Mouse (Mus musculus) activated CD4-positive, CD25-positive, alpha-beta regulatory T cell, adult 9 weeks (primary cell): ENCODE results near the gene Psenen. TPM values are rescaled to one million over a fixed set of nuclear protein-coding genes. Genes with fewer than 3 reads are reported as not detected.

ENCODE experiments used
- polyA plus RNA-seq: library from polyadenylated mRNA; unstranded; fragments of 100-300 nt; shearing (Covaris generic); gene quantifications from one replicate; pipeline ENCODE4 v1.2.1, GENCODE M21; 2017

Gene Psenen
- 242 TPM for polyA plus RNA-seq

DNA sequence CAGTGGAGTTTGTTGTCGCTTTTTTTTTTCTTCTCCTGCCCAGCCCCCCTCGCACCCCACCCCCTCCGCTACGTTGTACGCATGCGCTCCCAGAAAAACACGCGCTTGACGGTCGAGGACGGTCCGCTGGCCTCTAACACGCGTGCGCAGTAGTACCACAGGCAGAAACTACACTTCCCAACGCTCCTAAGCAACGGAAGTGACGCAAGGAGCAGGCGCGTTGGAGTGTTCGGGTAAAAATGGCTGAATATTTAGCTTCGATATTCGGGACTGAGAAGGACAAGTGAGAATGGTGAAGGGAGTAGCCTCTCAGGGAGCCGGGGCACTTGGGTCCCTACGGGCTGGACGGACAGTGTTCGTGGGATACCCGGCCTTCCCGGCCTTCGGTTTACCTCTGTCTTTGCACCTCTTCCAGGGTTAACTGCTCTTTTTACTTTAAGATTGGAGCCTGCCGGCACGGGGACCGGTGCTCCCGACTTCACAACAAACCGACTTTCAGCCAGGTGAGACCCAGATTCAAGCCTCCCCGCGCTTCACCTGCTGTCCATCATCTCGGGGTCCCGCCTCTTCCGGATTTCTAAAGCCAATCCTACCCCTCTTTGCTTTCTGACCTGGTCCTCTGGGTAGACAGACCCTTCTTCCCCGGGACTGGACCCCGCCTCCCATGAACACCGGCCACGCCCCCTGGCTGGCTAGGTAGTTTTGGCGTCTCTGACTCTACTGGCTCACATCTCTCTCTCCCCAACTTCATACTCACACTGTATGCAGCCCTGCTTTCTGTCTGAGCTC is at the start of gene Psenen, which contains the start of the genes U2af1l4 and Gm49396:
TSS of gene Psenen (minus strand) at position 511 of the 789 bp plus-strand sequence.
TSS of gene U2af1l4 (plus strand) at position 185 of the 789 bp plus-strand sequence.
TSS of gene Gm49396 (plus strand) at position 228 of the 789 bp plus-strand sequence.

DNA sequence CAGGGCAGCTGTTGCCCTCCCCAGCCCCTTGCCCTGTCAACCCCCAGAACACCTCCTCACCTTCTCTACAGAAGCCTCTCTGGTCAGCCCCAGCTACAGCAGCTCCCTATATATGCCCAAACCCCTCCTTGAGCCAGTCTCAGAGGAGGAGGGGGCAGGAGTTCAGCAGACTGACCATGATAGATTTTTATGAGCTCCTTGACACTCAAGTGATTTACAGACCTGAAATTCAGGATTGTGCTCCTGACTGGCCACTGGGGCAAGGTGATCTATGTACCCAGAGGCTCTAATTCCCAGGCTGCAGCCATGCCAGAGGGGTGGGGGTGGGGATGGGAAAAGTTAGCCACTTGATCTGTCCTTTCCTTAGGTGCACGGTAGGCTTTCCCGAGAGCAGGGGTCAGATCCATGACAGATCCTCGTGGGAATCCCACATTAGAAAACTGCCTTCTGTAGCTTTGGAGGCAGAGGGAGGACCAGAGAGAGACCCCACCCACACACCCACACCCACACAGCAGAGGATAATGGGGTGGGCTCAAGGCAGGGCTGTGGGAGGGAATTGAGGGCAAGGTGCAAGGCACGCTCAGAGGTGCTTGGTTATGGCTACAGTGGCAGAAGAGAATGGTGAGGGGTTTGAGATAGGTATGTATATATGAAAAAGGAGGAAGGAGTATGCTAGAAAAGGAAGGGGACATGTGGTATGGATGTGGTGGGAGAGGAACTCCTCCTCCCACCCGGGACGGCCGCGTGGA is 49.4 kb upstream of the Psenen start, which contains the start of gene Upk1a:
TSS of gene Upk1a (minus strand) at position 194 of the 749 bp plus-strand sequence.

DNA sequence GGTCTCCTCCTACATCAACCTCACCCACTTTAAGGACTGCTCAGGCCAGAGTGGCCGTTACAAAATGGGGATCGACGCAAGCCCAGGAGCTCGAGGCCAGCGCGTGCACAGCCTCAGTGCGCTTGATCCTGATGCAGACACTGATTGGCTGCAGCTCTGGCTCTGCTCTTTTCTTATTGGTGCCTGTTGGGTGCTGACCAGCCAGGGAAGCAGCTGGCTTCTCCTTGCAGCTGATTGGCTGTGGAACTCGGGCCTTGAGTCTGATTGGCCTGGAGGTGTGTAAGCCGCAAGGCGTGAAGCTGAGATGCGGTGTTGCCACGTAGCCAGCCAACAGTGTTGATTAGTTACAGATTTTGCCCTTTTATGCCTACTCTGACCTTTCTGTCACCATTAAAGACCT is 35.4 kb upstream of the Psenen start, which contains the start of gene Zbtb32:
TSS of gene Zbtb32 (minus strand) at position 124 of the 400 bp plus-strand sequence.

DNA sequence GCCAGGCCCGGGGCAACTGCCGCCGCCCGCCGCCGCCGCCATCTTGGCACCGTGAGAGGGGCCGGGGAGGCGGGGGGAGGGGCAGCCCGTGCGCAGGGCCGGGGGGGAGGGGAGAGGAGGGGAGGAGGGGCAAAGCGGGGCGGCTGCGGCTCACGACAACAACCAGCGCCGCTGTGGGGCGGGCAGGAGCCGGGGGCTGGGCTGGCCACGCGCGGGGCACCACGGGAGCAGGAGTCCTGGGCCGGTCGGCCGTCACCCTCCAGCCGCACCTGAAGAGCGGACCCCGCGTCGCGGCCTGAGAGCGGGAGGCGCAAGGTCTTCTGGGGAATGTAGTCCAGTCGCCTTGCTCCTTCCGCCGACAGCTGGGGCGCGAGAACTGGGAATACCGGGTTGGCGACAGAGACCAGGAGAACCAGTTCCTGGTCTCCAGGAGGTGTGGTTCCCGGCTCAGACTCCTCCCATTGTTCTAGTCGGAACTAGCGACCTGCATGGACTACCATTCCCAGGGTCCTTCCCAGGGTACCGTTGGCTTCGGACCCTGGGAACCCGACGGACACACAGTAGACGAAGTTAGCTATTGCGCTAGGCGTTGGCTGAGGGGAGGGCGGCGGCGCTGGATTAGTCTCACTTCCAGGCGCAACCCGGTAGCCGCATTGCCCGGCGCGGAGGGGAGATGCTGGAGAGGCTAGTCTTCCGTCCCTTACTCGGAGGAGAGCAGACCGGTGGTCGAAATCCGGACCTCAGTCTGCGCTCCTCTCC is 25.4 kb upstream of the Psenen start, which contains the start of gene Kmt2b:
TSS of gene Kmt2b (minus strand) at position 51 of the 759 bp plus-strand sequence.

DNA sequence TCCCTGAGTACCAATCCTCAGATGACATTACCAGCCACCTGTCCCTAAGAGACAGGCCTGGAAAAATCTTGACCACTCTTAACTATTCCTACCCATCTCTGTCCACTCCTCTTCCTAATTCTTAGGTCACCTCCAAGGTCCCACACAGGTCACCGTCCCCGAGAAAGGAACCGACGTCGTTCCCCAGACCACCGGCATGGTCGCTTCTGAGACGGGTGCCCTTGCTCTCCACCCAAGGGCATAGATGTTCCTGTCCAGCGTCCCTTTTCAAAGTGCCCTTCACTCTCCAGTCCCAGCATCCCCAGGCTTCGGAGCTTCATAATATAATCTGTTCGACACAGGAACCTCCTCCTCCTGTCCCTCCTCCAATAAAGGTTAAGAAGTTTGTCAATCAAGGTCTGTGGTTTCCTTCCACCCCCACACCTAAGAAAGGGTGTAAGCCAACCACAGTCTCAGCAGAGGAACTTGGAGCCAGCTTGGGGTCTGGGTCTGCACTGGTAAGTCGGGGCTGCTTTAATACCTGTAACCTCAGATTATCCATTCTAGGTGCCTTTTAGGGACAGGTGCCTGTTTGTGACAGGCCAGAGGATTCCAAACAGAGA is 1.6 kb upstream of the Psenen start, which contains the start of gene Igflr1:
TSS of gene Igflr1 (plus strand) at position 458 of the 602 bp plus-strand sequence.

DNA sequence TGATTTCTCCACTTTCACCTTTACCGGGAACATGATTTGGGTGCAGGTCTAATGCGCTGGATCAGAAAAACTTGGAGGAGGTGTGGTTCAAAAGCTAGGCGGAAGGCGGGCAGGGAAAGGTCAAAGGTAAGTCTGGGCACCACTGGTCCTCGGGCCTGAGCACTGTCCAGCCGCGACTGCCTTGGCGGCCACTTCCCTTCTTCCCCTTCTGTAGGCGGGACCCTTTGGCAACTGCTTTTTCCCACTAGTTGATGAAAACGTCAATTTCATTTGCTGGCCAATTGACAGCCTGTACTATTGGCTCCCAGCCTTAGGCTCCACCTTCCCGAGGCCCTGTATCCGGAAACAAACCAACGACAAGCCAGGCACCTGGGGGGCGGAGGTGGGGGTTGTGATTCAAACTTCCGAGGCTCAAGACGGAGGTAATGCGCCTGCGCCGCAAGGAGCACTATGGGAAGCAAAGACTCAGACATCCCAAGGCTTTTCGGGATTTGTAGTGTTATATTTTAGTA is 3.9 kb downstream of the Psenen start, which contains the start of gene Lin37:
TSS of gene Lin37 (minus strand) at position 396 of the 512 bp plus-strand sequence.

DNA sequence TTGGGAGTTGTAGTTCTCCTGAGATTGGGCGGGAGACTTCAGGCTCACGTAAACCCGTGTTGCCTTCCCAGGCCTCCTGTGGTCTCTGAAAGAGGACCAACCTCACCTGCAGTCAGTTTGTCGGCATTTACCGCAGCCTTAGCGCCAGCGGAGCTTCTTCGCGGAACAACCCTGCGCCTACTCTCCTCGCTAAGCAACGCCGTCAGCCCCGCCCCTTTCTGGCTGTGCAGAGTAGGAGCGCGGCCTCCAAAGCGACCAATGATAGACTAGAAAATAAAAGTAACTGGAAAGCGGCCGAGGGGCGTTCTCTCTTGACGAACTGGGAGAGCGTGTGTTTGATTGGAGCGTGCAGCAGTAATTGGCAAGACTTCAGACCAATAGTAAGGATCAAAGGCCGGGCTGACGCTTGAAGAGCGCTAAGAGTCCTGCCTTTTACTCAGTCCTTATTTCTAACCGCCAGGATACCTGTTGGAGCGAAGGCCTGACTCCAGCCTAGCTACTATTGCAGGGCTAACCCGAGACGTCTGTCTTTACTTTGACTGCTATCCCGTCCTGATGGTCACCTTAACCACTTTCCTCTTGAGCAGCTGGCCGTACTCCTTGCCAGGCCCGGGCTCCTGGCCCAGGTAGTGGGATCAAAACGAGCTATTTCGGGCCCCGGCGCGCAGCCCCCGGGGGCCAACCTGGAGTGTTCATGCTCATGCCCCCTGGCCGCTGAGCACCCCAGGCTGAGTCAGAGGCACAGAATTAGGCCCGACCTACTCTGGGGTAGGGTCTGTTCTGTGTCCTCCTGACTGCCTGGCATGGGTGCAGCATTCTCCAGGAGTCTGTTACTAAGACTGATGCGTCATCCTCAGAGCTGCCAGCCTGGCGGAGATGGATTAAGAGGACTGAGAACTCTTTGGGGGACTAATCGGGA is 11.1 kb downstream of the Psenen start, which contains the start of the genes Hspb6 and Proser3:
TSS of gene Hspb6 (plus strand) at position 77 of the 919 bp plus-strand sequence.
TSS of gene Proser3 (minus strand) at position 198 of the 919 bp plus-strand sequence.

DNA sequence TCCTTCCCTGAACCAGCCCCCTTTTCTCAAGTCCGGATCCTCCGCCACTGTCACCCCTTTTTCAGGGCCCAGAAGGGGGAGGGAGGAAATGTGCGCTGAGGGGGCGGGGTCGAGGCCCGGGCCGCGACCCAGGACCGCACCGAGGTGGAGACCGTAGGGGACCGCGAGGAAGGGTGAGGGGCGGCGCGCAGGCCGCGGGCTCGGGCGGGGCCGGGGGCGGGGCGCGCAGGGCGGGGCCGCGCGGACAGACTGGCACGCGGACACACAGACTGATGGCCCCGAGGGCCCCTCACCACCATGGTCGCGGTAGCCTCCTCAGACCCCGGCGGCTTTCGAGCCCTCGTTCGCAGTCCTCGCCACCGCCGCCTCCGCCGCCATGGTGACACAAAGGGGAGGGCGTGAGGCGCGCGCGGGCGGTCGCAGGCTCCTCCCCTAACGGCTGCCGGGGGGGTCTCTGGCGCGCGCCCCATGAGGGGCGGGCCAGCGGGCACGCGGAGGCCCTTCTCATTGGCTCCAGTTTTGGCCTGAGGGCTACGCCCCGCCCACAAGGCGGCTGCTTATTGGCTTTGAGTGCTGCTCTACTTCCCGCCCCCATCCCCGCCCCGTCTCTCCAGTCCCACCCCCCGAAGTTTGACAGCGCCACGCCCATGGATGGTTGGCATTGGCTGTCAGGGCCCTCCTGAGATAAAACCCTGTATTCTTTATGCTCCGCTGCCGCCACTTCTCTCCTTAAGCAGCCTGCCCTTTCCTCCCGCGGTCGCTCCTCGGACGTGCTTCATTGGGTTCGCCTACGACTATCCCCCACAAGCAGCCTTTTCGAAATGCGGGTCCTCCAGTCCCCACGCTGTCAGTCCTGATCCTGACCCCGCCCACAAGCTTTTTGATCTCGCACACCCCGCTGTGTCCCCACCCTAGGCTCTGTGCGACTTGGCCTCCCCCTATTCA is 28.5 kb downstream of the Psenen start, which contains the start of gene Arhgap33:
TSS of gene Arhgap33 (minus strand) at position 428 of the 945 bp plus-strand sequence.

Other genes starting within 250 kb of the Psenen start
- 20.3 TPM for gene Syne4, start 248.8 kb downstream of the Psenen start, polyA plus RNA-seq
- not detected for gene E130208F15Rik, start 241.9 kb downstream of the Psenen start, polyA plus RNA-seq
- gene Sdhaf1, start 239.7 kb downstream of the Psenen start, polyA plus RNA-seq: 7.7 TPM
- gene Lrfn3, start 200.9 kb downstream of the Psenen start, polyA plus RNA-seq: not detected
- gene Tyrobp, start 149.9 kb downstream of the Psenen start, polyA plus RNA-seq: 7.6 TPM
- 400 TPM for gene Hcst, start 143.8 kb downstream of the Psenen start, polyA plus RNA-seq
- 106 TPM for gene Nfkbid, start 141.9 kb downstream of the Psenen start, polyA plus RNA-seq
- gene Aplp1, start 118.1 kb downstream of the Psenen start, polyA plus RNA-seq: 5.2 TPM
- not detected for gene Kirrel2, start 105.9 kb downstream of the Psenen start, polyA plus RNA-seq
- gene Nphs1, start 105.3 kb downstream of the Psenen start, polyA plus RNA-seq: not detected
- not detected for gene Prodh2, start 70.0 kb downstream of the Psenen start, polyA plus RNA-seq
- 1.1 TPM for gene Arhgap33, start 28.6 kb downstream of the Psenen start, polyA plus RNA-seq
- 3.2 TPM for gene Hspb6, start 11.4 kb downstream of the Psenen start, polyA plus RNA-seq
- 10.4 TPM for gene Proser3, start 11.3 kb downstream of the Psenen start, polyA plus RNA-seq
- gene Lin37, start 3.8 kb downstream of the Psenen start, polyA plus RNA-seq: 108 TPM
- gene U2af1l4, start 326 bp downstream of the Psenen start, polyA plus RNA-seq: 42.0 TPM
- gene Gm49396, start 283 bp downstream of the Psenen start, polyA plus RNA-seq: 105 TPM
- 243 TPM for gene Igflr1, start 1.8 kb upstream of the Psenen start, polyA plus RNA-seq
- gene Kmt2b, start 25.1 kb upstream of the Psenen start, polyA plus RNA-seq: 12.2 TPM
- 17.6 TPM for gene Zbtb32, start 35.3 kb upstream of the Psenen start, polyA plus RNA-seq
- 0.45 TPM for gene Upk1a, start 49.2 kb upstream of the Psenen start, polyA plus RNA-seq
- gene Cox6b1, start 62.5 kb upstream of the Psenen start, polyA plus RNA-seq: 808 TPM
- not detected for gene Etv2, start 72.2 kb upstream of the Psenen start, polyA plus RNA-seq
- gene Rbm42, start 86.7 kb upstream of the Psenen start, polyA plus RNA-seq: 206 TPM
- gene Haus5, start 101.4 kb upstream of the Psenen start, polyA plus RNA-seq: 31.3 TPM
- gene Pmis2, start 108.0 kb upstream of the Psenen start, polyA plus RNA-seq: not detected
- not detected for gene 2200002J24Rik, start 135.3 kb upstream of the Psenen start, polyA plus RNA-seq
- not detected for gene Atp4a, start 148.6 kb upstream of the Psenen start, polyA plus RNA-seq
- 109 TPM for gene Tmem147, start 165.9 kb upstream of the Psenen start, polyA plus RNA-seq
- gene Gapdhs, start 180.1 kb upstream of the Psenen start, polyA plus RNA-seq: 0.32 TPM
- 1.5 TPM for gene Sbsn, start 187.8 kb upstream of the Psenen start, polyA plus RNA-seq
- gene Dmkn, start 200.1 kb upstream of the Psenen start, polyA plus RNA-seq: not detected
- not detected for gene Krtdap, start 224.3 kb upstream of the Psenen start, polyA plus RNA-seq